Mouse (Mus musculus) myocyte (in vitro differentiated cells): Measurements from ENCODE around the gene Miga2.

Experiments
- CEBPB ChIP-seq: IDR thresholded peaks from 2 replicates; pipeline ENCODE4 v1.6.1; 2011; ENCODE audit warnings: mild to moderate bottlenecking, moderate library complexity; ENCODE audit not compliant: poor library complexity, insufficient read depth, severe bottlenecking
- E2F4 ChIP-seq: IDR thresholded peaks from one replicate; pipeline ENCODE4 v1.6.1; 2011; ENCODE audit warnings: mild to moderate bottlenecking, control low read depth, moderate library complexity; ENCODE audit not compliant: insufficient read depth
- MAX ChIP-seq: IDR thresholded peaks from one replicate; pipeline ENCODE4 v1.6.1; 2011; ENCODE audit warnings: low read depth, mild to moderate bottlenecking, control low read depth
- MYOD1 ChIP-seq, 3 experiments: IDR thresholded peaks; one replicate each; pipeline ENCODE4 v1.6.1; 2011; ENCODE audit warnings: control low read depth in 2 of 3, low read depth in 2 of 3, mild to moderate bottlenecking in 2 of 3, moderate library complexity in 1 of 3; ENCODE audit not compliant: insufficient read length in 2 of 3, control insufficient read depth in 1 of 3
- MYOG ChIP-seq, 3 experiments: IDR thresholded peaks; one replicate each; pipeline ENCODE4 v1.6.1; 2011; ENCODE audit warnings: control low read depth in 2 of 3, low read depth in 2 of 3, mild to moderate bottlenecking in 2 of 3; ENCODE audit not compliant: insufficient read length in 2 of 3, control insufficient read depth in 1 of 3, insufficient read depth in 1 of 3
- POLR2A ChIP-seq: IDR thresholded peaks from one replicate; pipeline ENCODE4 v1.6.1; 2011; ENCODE audit warnings: low read depth, mild to moderate bottlenecking, control low read depth, moderate library complexity; ENCODE audit not compliant: insufficient read length
- POLR2AphosphoS2 ChIP-seq: IDR thresholded peaks from one replicate; pipeline ENCODE4 v1.6.1; 2011; ENCODE audit warnings: low read depth, control low read depth; ENCODE audit not compliant: insufficient read length
- TCF3 ChIP-seq: IDR thresholded peaks from one replicate; pipeline ENCODE4 v1.6.1; 2011; ENCODE audit warnings: low read depth, control low read depth; ENCODE audit not compliant: insufficient read length
- USF1 ChIP-seq: IDR thresholded peaks from one replicate; pipeline ENCODE4 v1.6.1; 2011; ENCODE audit warnings: low read depth, mild to moderate bottlenecking, control low read depth, moderate library complexity

DNA sequence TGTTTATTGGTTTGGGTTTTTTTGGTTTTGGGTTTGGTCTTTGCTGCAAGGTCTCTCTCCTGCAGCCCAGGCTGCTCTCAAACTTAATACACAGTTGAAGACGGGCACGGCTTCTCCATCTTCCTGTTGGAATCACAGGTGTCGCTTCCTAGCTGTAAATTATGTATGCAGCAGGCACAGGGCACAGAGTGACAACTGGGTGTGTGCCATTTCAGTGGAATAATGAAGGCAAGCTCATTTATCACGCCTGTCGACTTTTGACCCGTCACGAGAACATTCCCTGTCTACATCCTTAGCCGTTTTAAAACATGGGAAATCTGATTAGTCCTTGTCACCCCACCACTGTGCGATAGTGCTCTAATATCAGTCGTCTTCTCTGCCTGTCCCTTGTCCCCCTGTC, 3.4 kb upstream of the Miga2 start:
- TF ChIP-seq CEBPB = no peak
- TF ChIP-seq MYOD1 (IDR thresholded peaks at IDR 0.05; ENCODE audit: control insufficient read depth in 1 of 3, insufficient read length in 2 of 3, low read depth in 2 of 3) = no peak
- no peak for TF ChIP-seq E2F4
- no peak for TF ChIP-seq POLR2A
- TF ChIP-seq MAX = no peak
- TF ChIP-seq USF1 = no peak
- no peak for TF ChIP-seq POLR2AphosphoS2
- TF ChIP-seq TCF3 = no peak
- TF ChIP-seq MYOG (IDR thresholded peaks at IDR 0.05; ENCODE audit: control insufficient read depth in 1 of 3, insufficient read depth in 1 of 3, insufficient read length in 2 of 3, low read depth in 2 of 3) = no peak
